Mouse (Mus musculus) liver, postnatal 0 days (tissue): ENCODE data around the gene Cav1. TPM values are rescaled to one million over a fixed set of nuclear protein-coding genes. Genes with fewer than 3 reads are reported as not detected.

Experiments used
- ATAC-seq: fragments of 200-750 bp; cut with Nextera tagmentation; 2 replicates; pipeline ENCODE4 v1.8.0; 2017; ENCODE audit warnings: mild to moderate bottlenecking, moderate library complexity
- DNase-seq: peaks from one replicate; pipeline ENCODE4 v3.0.0-alpha.2; 2016
- H3K27ac ChIP-seq: fragments of 300-500 bp; sonication (generic); 2 replicates; pipeline ENCODE4 v1.5.1; 2014; ENCODE audit warnings: antibody characterized with exemption, moderate library complexity, mild to moderate bottlenecking, low read depth
- H3K27me3 ChIP-seq: fragments of 300-500 bp; sonication (generic); 2 replicates; pipeline ENCODE4 v1.6.1; 2014; ENCODE audit warnings: low read length, control low read depth, mixed read lengths; ENCODE audit not compliant: insufficient read depth
- H3K36me3 ChIP-seq: fragments of 300-500 bp; sonication (generic); replicated peaks from 2 replicates; pipeline ENCODE4 v1.6.1; 2014; ENCODE audit warnings: mild to moderate bottlenecking, control low read depth, low read length, moderate library complexity, mixed read lengths; ENCODE audit not compliant: insufficient read depth
- H3K4me1 ChIP-seq: fragments of 300-500 bp; sonication (generic); 2 replicates; pipeline ENCODE4 v1.6.1; 2014; ENCODE audit warnings: antibody characterized with exemption, mild to moderate bottlenecking, control low read depth; ENCODE audit not compliant: insufficient read depth
- H3K4me2 ChIP-seq: fragments of 300-500 bp; sonication (generic); 2 replicates; pipeline ENCODE4 v1.6.1; 2014; ENCODE audit warnings: low read depth, mild to moderate bottlenecking, low read length, moderate library complexity, mixed read lengths
- H3K4me3 ChIP-seq: fragments of 300-500 bp; sonication (generic); 2 replicates; pipeline ENCODE4 v1.5.1; 2014; ENCODE audit warnings: low read depth, low read length
- H3K9ac ChIP-seq: fragments of 300-500 bp; sonication (generic); replicated peaks from 2 replicates; pipeline ENCODE4 v1.6.1; 2014; ENCODE audit warnings: mild to moderate bottlenecking, moderate library complexity
- H3K9me3 ChIP-seq: fragments of 300-500 bp; sonication (generic); 2 replicates; pipeline ENCODE4 v1.6.1; 2016; ENCODE audit warnings: mild to moderate bottlenecking, control low read depth, low read length, mixed read lengths
- CTCF ChIP-seq: sonication (generic); IDR thresholded peaks from 2 replicates; pipeline ENCODE4 v1.5.1; 2016; ENCODE audit warnings: antibody characterized with exemption, low read depth
- EP300 ChIP-seq: IDR thresholded peaks from 2 replicates; pipeline ENCODE4 v1.6.1; 2016; ENCODE audit warnings: antibody characterized with exemption, low read depth, mild to moderate bottlenecking
- WGBS: fragments of 180-500 bp; shearing (Covaris S2); extraction: QIAGEN DNeasy Blood & Tissue Kit; methylation state at CpG from one replicate; pipeline ENCODE4 v1.1.7; 2014; ENCODE audit not compliant: insufficient replicate concordance; 5-methylcytosine and 5-hydroxymethylcytosine counted together
- polyA plus RNA-seq: library from polyadenylated mRNA; unstranded; fragments of >200 nt; fragmentation: Nextera tagmentation; extraction: Ambion mirVana; gene quantifications from 2 replicates; pipeline ENCODE4 v1.2.1, GENCODE M21; 2015

The Cav1 gene
- polyA plus RNA-seq, 1 experiment from 2014 or later: 6.9 TPM

GRCm38 (mm10) chr6:17329801-17330200, 23.7 kb downstream of the Cav1 start:
- no peaks in the 10 kb centered on the region for H3K4me1 ChIP-seq
- TF ChIP-seq CTCF (no peak), EP300 (no peak)

GRCm38 (mm10) chr6:17337724-17338123, 31.6 kb downstream of the Cav1 start:
- Histone ChIP-seq H3K9ac (no peak overlapping the region), H3K9me3 (no peaks in the 10 kb centered on the region), H3K27me3 (no peaks in the 10 kb centered on the region), H3K4me2 (no peak overlapping the region), H3K36me3 (no peaks in the 10 kb centered on the region), H3K4me1 (no peaks in the 10 kb centered on the region; the same call in 1 of the 2 replicates), H3K4me3 (no peak overlapping the region), H3K27ac (no peak overlapping the region)
- WGBS: 88% methylated on average over 2 of the region's 2 CpGs
- ATAC-seq (no peak), DNase-seq (no peak)
- TF ChIP-seq EP300 (no peak), CTCF (no peak)

More at GRCm38 (mm10) chr6:17329801-17330200, 23.7 kb downstream of the Cav1 start:
- DNase-seq: no peak
- H3K27me3 ChIP-seq: no peaks in the 10 kb centered on the region
- 38% methylated on average over 3 of the region's 3 CpGs for WGBS
- ATAC-seq: no peak
- no peak overlapping the region for H3K27ac ChIP-seq
- H3K4me3 ChIP-seq: no peak overlapping the region
- no peak overlapping the region for H3K9ac ChIP-seq
- no peaks in the 10 kb centered on the region for H3K36me3 ChIP-seq
- H3K9me3 ChIP-seq: no peaks in the 10 kb centered on the region
- H3K4me2 ChIP-seq: no peak overlapping the region

- no peak for TF ChIP-seq CTCF
- no peak; the same call in 1 of the 2 replicates for TF ChIP-seq EP300
- Histone ChIP-seq H3K4me1 (no peaks in the 10 kb centered on the region; the same call in 1 of the 2 replicates), H3K36me3 (no peaks in the 10 kb centered on the region), H3K4me2 (0 out of 2 replicates have a peak overlapping the region, but pooled peaks have one; percentile 32), H3K27me3 (no peaks in the 10 kb centered on the region), H3K9me3 (no peaks in the 10 kb centered on the region), H3K9ac (no peak overlapping the region), H3K27ac (peak overlapping the region; percentile 57; the same call in 1 of the 2 replicates), H3K4me3 (no peak overlapping the region)
- peak; percentile 17 for DNase-seq
- WGBS: 8% methylated on average over 2 of the region's 2 CpGs
- peak; percentile 85 for ATAC-seq
Observed at GRCm38 (mm10) chr6:17340406-17340805, 34.3 kb downstream of the Cav1 start.

- Histone ChIP-seq H3K4me3 (no peak overlapping the region), H3K9ac (no peak overlapping the region), H3K9me3 (no peaks in the 10 kb centered on the region), H3K36me3 (no peaks in the 10 kb centered on the region), H3K27ac (no peak overlapping the region), H3K4me1 (peaks cover 5% of the 10 kb centered on the region; the same call in 1 of the 2 replicates), H3K27me3 (no peaks in the 10 kb centered on the region), H3K4me2 (no peak overlapping the region)
- DNase-seq (no peak), ATAC-seq (no peak)
- TF ChIP-seq EP300: no peak
- TF ChIP-seq CTCF: no peak
- 66% methylated on average over 3 of the region's 3 CpGs for WGBS
Observed at GRCm38 (mm10) chr6:17348011-17348410, 41.9 kb downstream of the Cav1 start.

GRCm38 (mm10) chr6:17350803-17351202, 44.7 kb downstream of the Cav1 start:
- TF ChIP-seq EP300 (0 out of 2 replicates have a peak, but pooled peaks have one; percentile 35), CTCF (no peak)
- H3K4me3 ChIP-seq: no peak overlapping the region
- WGBS: 61% methylated on average over 5 of the region's 5 CpGs
- H3K27me3 ChIP-seq: no peaks in the 10 kb centered on the region
- no peak overlapping the region for H3K4me2 ChIP-seq
- H3K9ac ChIP-seq: no peak overlapping the region
- no peak for DNase-seq
- peak; percentile 69 for ATAC-seq
- no peaks in the 10 kb centered on the region for H3K9me3 ChIP-seq
- peaks cover 5% of the 10 kb centered on the region; the same call in 1 of the 2 replicates for H3K4me1 ChIP-seq
- no peak overlapping the region for H3K27ac ChIP-seq
- H3K36me3 ChIP-seq: no peaks in the 10 kb centered on the region

GRCm38 (mm10) chr6:17358896-17359690, 53.0 kb downstream of the Cav1 start:
- TF ChIP-seq CTCF (peak; percentile 82), EP300 (no peak)
- no peaks in the 10 kb centered on the region for H3K9me3 ChIP-seq
- peak; percentile 21 for DNase-seq
- 0 out of 2 replicates have a peak, but pooled peaks cover 3% of the 10 kb centered on the region for H3K27me3 ChIP-seq
- no peak overlapping the region for H3K4me2 ChIP-seq
- WGBS: 15% methylated on average over 6 of the region's 6 CpGs
- no peak overlapping the region for H3K4me3 ChIP-seq
- no peak overlapping the region for H3K9ac ChIP-seq
- H3K36me3 ChIP-seq: no peaks in the 10 kb centered on the region
- no peak for ATAC-seq
- no peak overlapping the region for H3K27ac ChIP-seq
- H3K4me1 ChIP-seq: no peaks in the 10 kb centered on the region
